Mouse (Mus musculus) kidney, adult 2 months (tissue): ENCODE data around the gene H2afy.

Source experiments
- CTCF ChIP-seq: fragments of 200-500 bp; conservative IDR thresholded peaks from 2 replicates; pipeline ENCODE4 v1.5.1; 2011; ENCODE audit warnings: low read depth, mild to moderate bottlenecking, control low read depth, low read length, moderate library complexity, mixed read lengths; ENCODE audit not compliant: insufficient read depth, insufficient read length
- POLR2A ChIP-seq: fragments of 200-500 bp; IDR thresholded peaks from one replicate; pipeline ENCODE4 v1.6.1; 2011; ENCODE audit warnings: low read depth, low read length, control low read depth

DNA sequence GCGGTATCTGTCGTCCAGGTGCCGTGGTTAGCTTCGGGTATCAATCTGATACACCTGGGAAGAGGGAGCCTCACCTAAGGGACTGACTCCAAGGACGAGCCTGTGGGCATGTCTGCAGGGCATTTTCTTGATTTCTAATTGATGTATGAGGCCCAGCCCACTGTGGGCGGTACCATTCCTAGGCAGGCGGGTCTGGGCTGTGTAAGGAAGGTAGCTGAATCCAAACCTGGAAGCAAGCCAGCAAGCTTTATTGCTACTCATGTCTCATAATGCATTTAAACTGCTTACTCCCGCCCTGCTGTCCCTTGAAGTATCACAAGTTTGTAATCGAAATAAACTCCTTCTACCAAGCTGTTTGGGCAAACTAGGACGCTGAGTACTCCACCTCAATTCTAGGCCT is 10.5 kb downstream of the H2afy start:
- TF ChIP-seq CTCF (no peak), POLR2A (no peak)
